ENCODE assay signal across 7 mouse cellular contexts in the genomic region with DNA sequence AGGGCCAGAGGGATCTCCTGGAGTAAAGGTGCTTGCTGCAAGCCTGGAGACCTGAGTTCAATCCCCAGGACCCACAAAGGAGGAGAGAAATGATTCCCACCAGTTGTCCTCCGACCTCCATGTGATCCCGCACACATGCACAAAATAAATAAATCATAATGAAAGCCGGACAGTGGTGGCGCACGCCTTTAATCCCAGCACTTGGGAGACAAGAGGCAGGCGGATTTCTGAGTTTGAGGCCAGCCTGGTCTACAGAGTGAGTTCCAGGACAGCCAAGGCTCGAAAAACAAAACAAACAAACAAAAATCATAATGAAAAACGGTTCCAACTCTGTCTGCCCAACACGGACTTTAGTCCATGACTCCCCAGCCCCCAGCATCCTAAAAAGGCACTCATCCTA. TPM values are rescaled to one million over a fixed set of nuclear protein-coding genes. Genes with fewer than 3 reads are reported as not detected.
A peak's percentile ranks its signal among the peaks of the same experiment; 100 is the strongest.
DNase-seq lines count a peak whose midpoint lies in the region; ATAC-seq and TF ChIP-seq lines count a peak whose summit lies in the region.

No protein-coding gene starts in this region.

- H3K4me3 ChIP-seq in lung, embryonic 15.5 days, result peak overlapping the region; percentile 76
- peak overlapping the region; percentile 57; the same call in 1 of the 2 replicates for H3K4me3 ChIP-seq in embryonic fibroblast, embryonic 13.5 days (ENCODE audit: insufficient read depth, low read length)
- peak overlapping the region; percentile 62 for H3K4me3 ChIP-seq in intestine, embryonic 15.5 days (replicated peaks)
- H3K4me3 ChIP-seq in neural tube, embryonic 15.5 days (replicated peaks), result peak overlapping the region; percentile 66; the same call in 1 of the 2 replicates

- peaks cover 42% of the 10 kb centered on the region for H3K36me3 ChIP-seq in lung, embryonic 15.5 days
- H3K36me3 ChIP-seq in intestine, embryonic 15.5 days, result peaks cover 35% of the 10 kb centered on the region
- H3K36me3 ChIP-seq in neural tube, embryonic 15.5 days, result peaks cover 36% of the 10 kb centered on the region

- peak overlapping the region; percentile 99 for H3K27ac ChIP-seq in lung, embryonic 15.5 days
- H3K27ac ChIP-seq in embryonic fibroblast, embryonic 13.5 days (ENCODE audit: insufficient read depth, low read length), result peak overlapping the region; percentile 59; the same call in 1 of the 2 replicates
- H3K27ac ChIP-seq in intestine, embryonic 15.5 days, result peak overlapping the region; percentile 70
- peak overlapping the region; percentile 97; the same call in 1 of the 2 replicates for H3K27ac ChIP-seq in neural tube, embryonic 15.5 days (replicated peaks)

- H3K9ac ChIP-seq in lung, embryonic 15.5 days, result no peak overlapping the region; the same call in 1 of the 2 replicates
- no peak overlapping the region for H3K9ac ChIP-seq in intestine, embryonic 15.5 days
- no peak overlapping the region for H3K9ac ChIP-seq in neural tube, embryonic 15.5 days (replicated peaks)

- TF ChIP-seq POLR2A in embryonic fibroblast, embryonic 13.5 days (IDR thresholded peaks at IDR 0.05; ENCODE audit: low read depth, low read length), result no peak

- H3K9me3 ChIP-seq in lung, embryonic 15.5 days, result no peaks in the 10 kb centered on the region
- H3K9me3 ChIP-seq in intestine, embryonic 15.5 days, result no peaks in the 10 kb centered on the region
- H3K9me3 ChIP-seq in neural tube, embryonic 15.5 days (replicated peaks), result no peaks in the 10 kb centered on the region

- H3K27me3 ChIP-seq in lung, embryonic 15.5 days, result no peaks in the 10 kb centered on the region
- H3K27me3 ChIP-seq in intestine, embryonic 15.5 days (replicated peaks), result no peaks in the 10 kb centered on the region
- H3K27me3 ChIP-seq in neural tube, embryonic 15.5 days (replicated peaks), result no peaks in the 10 kb centered on the region

- peak overlapping the region; percentile 72 for H3K4me2 ChIP-seq in lung, embryonic 15.5 days
- H3K4me2 ChIP-seq in intestine, embryonic 15.5 days (replicated peaks), result peak overlapping the region; percentile 64
- peak overlapping the region; percentile 62 for H3K4me2 ChIP-seq in neural tube, embryonic 15.5 days

- 44% methylated on average over 9 of the region's 9 CpGs for WGBS in lung, embryonic 15.5 days
- 48% methylated on average over 9 of the region's 9 CpGs for WGBS in intestine, embryonic 15.5 days
- WGBS in neural tube, embryonic 15.5 days, result 78% methylated on average over 9 of the region's 9 CpGs

- no peak for TF ChIP-seq CTCF in embryonic fibroblast, embryonic 13.5 days (IDR thresholded peaks at IDR 0.05; ENCODE audit: borderline replicate concordance, insufficient read depth, low read length)

- H3K4me1 ChIP-seq in lung, embryonic 15.5 days, result peaks cover 13% of the 10 kb centered on the region; the same call in 1 of the 2 replicates
- H3K4me1 ChIP-seq in embryonic fibroblast, embryonic 13.5 days (ENCODE audit: control insufficient read depth, insufficient read depth, low read length), result no peaks in the 10 kb centered on the region
- H3K4me1 ChIP-seq in intestine, embryonic 15.5 days (replicated peaks), result peaks cover 12% of the 10 kb centered on the region
- peaks cover 16% of the 10 kb centered on the region for H3K4me1 ChIP-seq in neural tube, embryonic 15.5 days

- DNase-seq in lung, postnatal 10 days, result no peak
- DNase-seq in ovary, postnatal 14 days (ENCODE audit: low spot score), result no peak
- no peak for DNase-seq in yolk sac, embryonic 10.5 days (ENCODE audit: low spot score)

- no peak for ATAC-seq in lung, embryonic 15.5 days (ENCODE audit: borderline replicate concordance, extremely low read depth, low FRiP score, low TSS enrichment)
- ATAC-seq in intestine, embryonic 15.5 days, result no peak
- no peak for ATAC-seq in neural tube, embryonic 15.5 days (ENCODE audit: low FRiP score)

RNA-seq across cellular contexts. Expression of gene Ccdc9, which starts 1.7 kb away (rescaled TPM):
- polyA plus RNA-seq in lung, embryonic 15.5 days (2015; fragmentation: Nextera tagmentation; extraction: Ambion mirVana), result 22.4 and 23.0 TPM in 2 replicates
- 66.0 and 70.9 TPM in 2 replicates for polyA plus RNA-seq in embryonic fibroblast, embryonic 13.5 days (2011; ENCODE audit: insufficient read length, low read depth, missing spikeins)
- polyA plus RNA-seq in intestine, embryonic 15.5 days (2015; fragmentation: Nextera tagmentation; extraction: Ambion mirVana), result 23.3 and 24.7 TPM in 2 replicates
- polyA plus RNA-seq in neural tube, embryonic 15.5 days (2015; fragmentation: Nextera tagmentation; extraction: Ambion mirVana), result 23.3 and 24.5 TPM in 2 replicates

RNA-seq across cellular contexts. Expression of gene Inafm1, which starts 11.5 kb away (rescaled TPM):
- polyA plus RNA-seq in lung, embryonic 15.5 days (2015; fragmentation: Nextera tagmentation; extraction: Ambion mirVana), result 14.7 and 16.4 TPM in 2 replicates
- polyA plus RNA-seq in embryonic fibroblast, embryonic 13.5 days (2011; ENCODE audit: insufficient read length, low read depth, missing spikeins), result 11.1 and 11.6 TPM in 2 replicates
- polyA plus RNA-seq in intestine, embryonic 15.5 days (2015; fragmentation: Nextera tagmentation; extraction: Ambion mirVana), result 16.4 and 16.6 TPM in 2 replicates
- 56.4 and 66.4 TPM in 2 replicates for polyA plus RNA-seq in neural tube, embryonic 15.5 days (2015; fragmentation: Nextera tagmentation; extraction: Ambion mirVana)

RNA-seq across cellular contexts. Expression of gene Bbc3, which starts 23.3 kb away (rescaled TPM):
- 10.3 and 12.0 TPM in 2 replicates for polyA plus RNA-seq in lung, embryonic 15.5 days (2015; fragmentation: Nextera tagmentation; extraction: Ambion mirVana)
- polyA plus RNA-seq in embryonic fibroblast, embryonic 13.5 days (2011; ENCODE audit: insufficient read length, low read depth, missing spikeins), result 15.8 and 19.9 TPM in 2 replicates
- polyA plus RNA-seq in intestine, embryonic 15.5 days (2015; fragmentation: Nextera tagmentation; extraction: Ambion mirVana), result 5.9 and 6.4 TPM in 2 replicates
- 25.4 and 27.5 TPM in 2 replicates for polyA plus RNA-seq in neural tube, embryonic 15.5 days (2015; fragmentation: Nextera tagmentation; extraction: Ambion mirVana)

RNA-seq across cellular contexts. Expression of gene C5ar1, which starts 25.6 kb away (rescaled TPM):
- polyA plus RNA-seq in lung, embryonic 15.5 days (2015; fragmentation: Nextera tagmentation; extraction: Ambion mirVana), result 2.5 and 2.7 TPM in 2 replicates
- polyA plus RNA-seq in embryonic fibroblast, embryonic 13.5 days (2011; ENCODE audit: insufficient read length, low read depth, missing spikeins), result 0.60 and 5.3 TPM in 2 replicates
- polyA plus RNA-seq in intestine, embryonic 15.5 days (2015; fragmentation: Nextera tagmentation; extraction: Ambion mirVana), result 2.4 TPM in 2 replicates
- 1.7 and 2.7 TPM in 2 replicates for polyA plus RNA-seq in neural tube, embryonic 15.5 days (2015; fragmentation: Nextera tagmentation; extraction: Ambion mirVana)

RNA-seq across cellular contexts. Expression of gene C5ar2, which starts 41.0 kb away (rescaled TPM):
- 0.18 and 0.36 TPM in 2 replicates for polyA plus RNA-seq in lung, embryonic 15.5 days (2015; fragmentation: Nextera tagmentation; extraction: Ambion mirVana)
- polyA plus RNA-seq in embryonic fibroblast, embryonic 13.5 days (2011; ENCODE audit: insufficient read length, low read depth, missing spikeins), result 0.19 TPM in 1 of 2 replicates, not detected in the other
- polyA plus RNA-seq in intestine, embryonic 15.5 days (2015; fragmentation: Nextera tagmentation; extraction: Ambion mirVana), result 0.13 and 0.23 TPM in 2 replicates
- polyA plus RNA-seq in neural tube, embryonic 15.5 days (2015; fragmentation: Nextera tagmentation; extraction: Ambion mirVana), result 0.10 and 0.22 TPM in 2 replicates
